Mouse (Mus musculus): ENCODE results near the gene Mpzl2.

DNA sequence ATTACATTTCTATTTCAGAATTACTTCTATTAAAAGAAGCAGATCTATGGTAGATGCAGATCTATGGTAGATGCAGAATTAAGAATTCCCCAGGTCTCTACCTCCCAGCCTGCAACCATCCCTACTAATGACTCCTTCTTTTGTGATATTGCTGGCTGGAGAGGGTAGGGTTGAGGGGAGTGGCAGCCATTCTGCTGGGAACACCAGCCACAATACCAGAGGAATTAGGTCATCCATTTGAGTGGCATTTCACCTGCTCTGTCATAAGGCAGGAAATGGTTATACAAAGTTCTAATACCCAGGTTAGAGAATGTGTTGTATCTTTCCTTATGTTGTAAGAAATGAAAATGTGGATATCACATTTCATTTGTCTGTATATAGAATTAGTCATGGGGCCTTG lies 48.4 kb downstream of the Mpzl2 start:
- TF ChIP-seq CTCF (IDR thresholded peaks at IDR 0.05; ENCODE audit: low read depth) (no peak), EP300 (optimal IDR thresholded peaks at IDR 0.05) (no peak)
